Mouse (Mus musculus) cerebellum, adult 11-12 months (tissue): ENCODE results near the gene Rpl35a.
"Not testable (repeated sequence)": the region's sequence is repeated elsewhere in the genome, so short reads cannot be mapped to it uniquely, and the experiment has no call there.

Experiments
- DNase-seq: peaks from one replicate; pipeline ENCODE4 v3.0.0; 2022

Gene Rpl35a

DNA sequence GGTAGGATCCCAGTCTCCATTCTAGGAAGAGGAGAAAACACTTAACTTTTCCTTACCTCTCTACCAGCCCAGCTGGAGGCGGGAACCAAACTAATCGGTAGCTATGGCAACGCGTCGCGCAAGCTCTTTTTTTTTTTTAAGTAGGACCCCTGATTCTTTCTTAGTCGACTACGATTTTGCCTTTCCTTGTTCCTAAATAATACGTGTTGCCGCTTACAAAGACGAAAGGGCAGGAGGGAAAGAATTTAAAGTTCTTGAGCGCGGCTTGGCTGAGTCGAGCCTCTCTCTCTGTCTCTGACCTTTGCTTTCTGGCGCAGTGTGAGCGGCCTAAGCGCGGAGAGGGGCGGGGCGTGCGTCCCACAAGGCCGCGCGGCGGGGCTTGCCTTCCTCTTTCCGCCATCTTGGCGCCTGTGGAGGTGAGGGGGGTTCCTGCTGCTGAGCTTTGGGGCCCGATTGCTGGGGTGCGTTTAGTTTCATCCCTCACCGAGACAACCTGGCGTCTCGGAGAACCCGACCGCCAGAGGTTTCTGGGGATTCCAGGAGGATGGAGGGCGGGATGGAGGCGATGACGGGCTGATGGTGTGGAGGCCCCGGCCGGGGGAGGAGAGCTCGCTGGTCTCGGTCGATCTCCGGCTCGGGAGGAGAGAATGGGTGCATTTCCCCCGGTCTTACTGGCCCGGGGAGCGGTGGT is at the start of gene Rpl35a, which contains the start of gene Iqcg:
Gene Rpl35a, plus strand, starts transcription at position 359 of the 691 bp plus-strand sequence.
Gene Iqcg, minus strand, starts transcription at position 124 of the 691 bp plus-strand sequence.
- peak; percentile 87 for DNase-seq

DNA sequence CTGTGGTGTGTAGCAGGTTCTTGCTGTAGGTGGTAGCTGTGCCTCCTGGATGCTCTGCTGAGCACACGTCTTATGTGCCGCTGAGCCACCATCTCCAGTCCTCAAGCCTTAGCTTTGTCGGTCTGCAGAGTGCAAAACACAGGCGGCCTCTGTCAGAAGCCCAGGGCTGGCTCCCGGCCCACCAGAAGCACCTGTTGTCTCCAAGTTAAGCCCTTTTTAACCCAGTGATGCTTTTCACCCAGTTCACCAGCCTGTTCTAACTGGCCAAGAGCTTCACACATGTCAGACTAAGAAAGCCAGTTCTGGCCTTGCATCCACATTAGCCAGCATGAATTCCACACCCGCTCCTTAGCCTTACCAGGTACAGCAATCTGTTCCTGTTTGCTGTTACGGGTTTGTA is 49.4 kb upstream of the Rpl35a start:
- DNase-seq: peak; percentile 40

DNA sequence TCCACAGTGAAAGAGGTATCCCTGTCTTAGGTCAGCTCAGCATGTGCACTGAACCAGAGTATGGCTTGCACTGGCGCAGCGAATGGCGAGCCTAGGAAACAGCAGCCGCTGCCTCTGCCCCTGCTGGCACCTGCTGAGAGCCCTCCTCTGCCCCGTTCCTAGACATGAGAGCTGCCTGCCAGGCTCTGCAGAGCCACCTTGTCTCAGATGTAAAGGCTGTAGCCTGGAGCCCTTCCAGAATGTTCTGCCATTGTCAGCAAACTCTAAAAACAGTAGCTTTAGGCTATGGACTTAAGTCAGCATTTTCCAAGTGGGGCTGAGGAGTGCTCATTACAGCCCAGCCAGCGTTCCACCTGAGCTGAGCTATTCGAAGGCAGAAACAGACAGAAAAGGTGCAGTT is 48.8 kb upstream of the Rpl35a start:
- DNase-seq: no peak

DNA sequence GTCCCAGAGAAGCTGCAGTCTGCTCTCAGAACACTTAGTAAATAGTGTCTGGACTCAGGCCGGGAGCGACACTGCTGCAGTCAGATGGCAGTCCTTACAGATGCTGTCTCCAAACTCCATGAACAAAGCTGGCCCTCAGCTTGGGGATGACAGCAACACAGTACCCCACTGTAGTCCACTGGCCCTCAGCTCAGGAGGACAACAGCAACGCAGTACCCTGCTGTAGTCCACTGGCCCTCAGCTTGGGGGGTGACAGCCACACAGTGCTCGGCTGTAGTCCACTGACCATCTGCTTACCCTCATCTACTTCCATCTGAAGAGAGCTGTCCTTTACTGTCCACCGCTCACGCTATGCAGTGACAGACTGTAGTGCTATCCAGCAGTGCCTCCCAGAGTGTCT is 46.1 kb upstream of the Rpl35a start:
- no peak for DNase-seq

DNA sequence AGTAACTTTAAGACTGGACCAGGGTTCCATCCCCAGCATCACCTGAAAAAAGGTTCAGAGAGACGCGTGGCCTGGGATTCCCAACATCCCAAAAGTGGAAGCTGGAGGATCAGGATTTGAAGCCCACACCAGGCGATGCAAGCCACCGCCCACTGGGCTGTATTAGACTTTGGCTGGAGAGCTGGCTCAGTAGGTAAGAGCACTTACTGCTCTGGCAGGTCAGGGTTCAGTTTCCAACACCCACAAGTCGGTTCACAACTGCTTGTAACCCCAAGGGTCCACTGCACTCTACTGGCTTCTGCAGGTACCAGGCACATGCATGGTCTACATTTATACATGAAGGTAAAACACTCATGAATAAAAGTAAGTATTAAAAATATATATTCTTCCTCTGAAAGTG is 42.5 kb upstream of the Rpl35a start:
- no peak for DNase-seq

DNA sequence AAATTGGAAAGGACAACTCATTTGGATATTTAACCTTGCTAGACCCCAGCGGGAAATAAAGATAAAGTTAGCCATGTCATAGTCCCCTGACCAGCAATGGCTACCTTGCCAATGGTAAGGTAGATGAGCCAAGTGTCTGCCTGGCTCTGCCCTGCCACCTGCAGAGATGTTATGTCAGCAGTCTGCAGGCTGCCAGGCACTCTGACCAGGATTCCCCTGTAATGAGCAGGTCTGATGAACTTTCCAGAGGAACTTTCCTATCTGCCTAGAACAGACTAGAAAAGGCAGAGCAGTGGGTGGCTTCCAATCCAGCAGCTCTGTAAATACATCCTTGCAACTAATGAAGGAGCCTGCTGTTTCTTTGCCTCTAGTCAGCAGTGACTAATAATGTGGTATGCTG is 41.3 kb upstream of the Rpl35a start:
- peak; percentile 68 for DNase-seq

DNA sequence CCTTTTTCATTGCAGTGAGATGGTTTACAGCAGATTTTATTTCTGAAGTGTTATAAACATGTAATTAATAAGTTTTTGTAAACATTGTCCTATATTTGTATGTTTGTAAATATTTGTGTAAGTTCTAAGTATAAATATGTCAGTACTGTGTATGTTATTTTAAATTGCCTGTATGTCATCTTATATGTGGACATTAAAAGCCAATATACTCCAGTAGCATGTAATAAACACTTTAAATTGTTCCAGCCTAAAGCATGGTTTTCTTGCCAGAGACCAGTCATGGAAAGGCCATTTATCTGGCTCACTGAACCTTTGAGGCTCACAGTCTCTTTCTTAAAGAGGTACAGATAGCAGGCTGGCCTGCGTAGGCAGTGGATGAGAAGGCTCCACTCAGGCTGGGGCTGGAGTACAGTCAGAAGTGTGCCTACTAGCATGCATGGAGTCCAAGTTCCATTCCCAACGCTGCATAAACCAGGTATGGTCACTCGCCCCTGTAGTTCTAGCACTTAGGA is 40.8 kb upstream of the Rpl35a start:
- no peak for DNase-seq

DNA sequence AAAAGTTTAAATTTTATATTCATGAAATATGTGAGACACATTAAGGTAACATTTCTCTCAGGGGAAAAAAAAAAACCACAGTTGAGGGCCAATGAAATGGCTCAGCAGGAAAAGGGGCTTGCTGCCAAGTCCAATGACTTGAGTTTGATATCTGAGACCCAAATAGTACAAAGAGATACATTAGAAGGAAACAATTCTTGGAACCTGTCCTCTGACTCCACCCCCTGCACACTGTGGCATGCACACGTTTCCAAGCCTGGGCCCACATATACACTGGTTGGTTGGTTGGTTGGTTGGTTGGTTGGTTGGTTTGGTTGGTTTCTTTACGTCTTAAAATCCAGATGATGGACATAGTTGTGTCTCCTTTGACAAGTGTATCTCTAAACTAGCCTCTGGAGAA is 40.3 kb upstream of the Rpl35a start:
- DNase-seq: no peak

DNA sequence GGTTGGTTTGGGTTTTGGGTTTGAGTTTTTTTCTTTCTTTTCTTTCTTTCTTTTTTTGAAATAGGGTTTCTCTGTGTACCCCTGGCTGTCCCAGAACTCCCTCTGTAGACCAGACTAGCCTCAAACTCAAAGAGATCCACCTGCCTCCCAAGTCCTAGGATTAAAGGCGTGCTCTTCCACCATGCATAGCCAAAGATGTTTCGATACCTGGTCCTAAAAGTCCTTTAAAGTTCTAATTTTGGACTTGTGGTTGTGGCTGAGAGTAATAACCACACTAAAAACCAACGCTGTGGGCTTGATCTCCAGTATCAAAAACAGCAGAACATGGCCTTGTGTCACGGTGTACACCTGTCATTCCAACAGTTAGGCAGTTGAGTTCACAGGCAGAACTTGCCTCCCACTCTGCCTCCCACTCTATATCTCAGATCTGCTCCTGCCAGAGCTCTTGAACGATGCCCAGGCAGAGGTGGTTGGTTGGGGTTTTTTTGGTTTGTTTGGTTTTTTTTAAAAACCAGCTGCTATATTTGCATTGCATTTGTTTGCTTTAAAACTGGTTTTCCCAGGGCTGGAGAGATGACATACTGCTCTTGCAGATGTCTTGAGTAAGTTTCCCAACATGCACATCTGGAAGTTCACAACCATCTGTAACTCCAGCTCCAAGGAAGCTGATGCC is 38.4 kb upstream of the Rpl35a start:
- no peak for DNase-seq

DNA sequence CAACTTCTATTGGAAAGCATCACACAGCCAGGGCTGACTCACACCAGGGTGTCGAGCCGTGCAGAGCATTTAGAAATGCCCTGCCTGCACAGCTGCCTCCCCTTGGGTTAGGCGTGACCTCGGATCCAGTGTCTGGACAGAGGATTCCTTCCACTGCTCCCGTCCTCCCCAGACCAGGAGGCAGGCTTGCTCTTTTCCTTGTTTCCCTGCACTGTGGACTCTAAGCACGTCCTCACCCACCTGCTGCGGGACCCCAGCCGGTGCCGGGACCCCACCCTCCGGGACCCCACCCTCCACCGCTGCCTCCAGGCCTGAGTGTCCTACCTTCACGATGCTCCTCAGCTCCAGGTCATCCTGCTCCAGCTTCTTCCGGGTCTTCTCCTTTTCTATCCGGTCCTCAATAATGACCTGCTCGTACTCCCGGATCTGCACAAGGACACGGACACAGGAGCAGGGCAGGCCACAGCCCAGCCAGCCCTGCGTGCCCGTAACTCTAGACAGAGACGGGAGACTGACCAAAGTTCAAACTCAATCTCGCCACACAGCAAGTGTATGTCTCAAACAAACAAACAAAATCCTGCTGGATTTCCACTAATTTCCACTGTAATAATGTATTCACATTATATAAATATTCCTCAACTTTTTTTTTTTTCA is 37.0 kb upstream of the Rpl35a start:
- no peak for DNase-seq

DNA sequence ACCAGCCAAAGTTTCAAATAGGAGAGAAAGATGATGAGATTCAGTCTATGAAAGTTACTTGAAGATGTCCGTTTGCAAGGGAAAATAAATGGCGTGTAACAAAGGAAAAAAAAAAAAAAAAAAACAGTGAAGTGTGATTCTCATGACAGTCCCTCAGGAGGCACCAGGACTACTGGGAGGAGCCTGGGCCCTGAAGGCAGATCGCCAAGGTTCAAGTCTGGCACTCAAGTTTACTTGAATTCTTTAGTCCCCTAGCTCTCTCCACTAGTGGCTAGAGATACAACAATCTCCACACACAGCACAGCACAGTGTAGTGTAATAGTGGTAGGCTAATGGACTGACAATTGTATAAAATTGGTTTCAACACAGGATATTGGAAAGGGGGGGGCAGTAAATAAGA is 34.9 kb upstream of the Rpl35a start:
- no peak for DNase-seq

DNA sequence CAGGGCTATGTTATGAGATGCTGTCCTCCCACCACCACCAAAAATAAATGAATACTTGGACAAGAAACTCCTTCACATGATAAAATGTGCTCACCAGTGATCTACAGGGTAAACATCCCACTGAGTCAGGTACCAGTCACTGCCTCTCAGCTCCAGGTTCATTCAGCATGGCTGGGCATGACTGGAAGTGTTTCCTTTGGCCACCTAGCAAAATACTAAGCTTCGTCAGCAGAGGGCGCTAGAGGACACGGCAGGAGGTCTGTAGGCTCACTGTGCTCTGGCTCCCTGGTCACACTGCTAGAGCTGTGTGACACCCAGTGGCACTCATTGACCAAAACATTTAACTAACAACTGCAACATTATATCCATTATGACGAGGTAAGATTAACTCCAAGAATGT is 32.5 kb upstream of the Rpl35a start:
- DNase-seq: peak; percentile 63

DNA sequence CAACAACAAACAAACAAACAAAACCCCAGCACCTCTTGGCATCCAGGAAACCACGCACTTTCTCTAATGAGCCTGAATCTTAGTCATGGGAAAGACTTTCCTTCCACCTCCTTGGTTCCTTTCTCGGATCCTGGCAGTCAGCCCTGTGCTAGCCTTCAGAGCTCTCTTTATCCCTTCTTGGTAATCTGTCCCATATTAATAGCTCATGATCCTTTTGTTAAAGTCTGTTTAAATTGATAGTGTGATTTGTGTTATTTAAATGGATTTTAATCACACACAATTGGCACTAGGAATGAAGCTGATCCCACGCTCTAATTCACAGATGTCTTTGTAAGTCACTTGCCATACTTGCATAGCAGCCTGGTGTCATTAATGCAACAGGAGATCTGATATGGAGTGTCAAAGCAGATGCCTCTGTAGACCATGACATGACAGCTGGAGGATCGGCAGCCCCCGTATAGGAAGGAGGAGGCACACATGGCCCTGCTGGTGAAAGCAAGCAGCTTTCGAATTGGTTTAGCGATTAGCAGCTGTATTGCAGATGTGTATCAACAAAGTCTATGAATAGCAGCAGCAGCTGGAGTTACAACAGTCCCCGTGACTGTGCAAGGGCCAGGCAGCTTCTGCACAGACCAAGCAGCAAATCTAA is 31.7 kb upstream of the Rpl35a start:
- no peak for DNase-seq

DNA sequence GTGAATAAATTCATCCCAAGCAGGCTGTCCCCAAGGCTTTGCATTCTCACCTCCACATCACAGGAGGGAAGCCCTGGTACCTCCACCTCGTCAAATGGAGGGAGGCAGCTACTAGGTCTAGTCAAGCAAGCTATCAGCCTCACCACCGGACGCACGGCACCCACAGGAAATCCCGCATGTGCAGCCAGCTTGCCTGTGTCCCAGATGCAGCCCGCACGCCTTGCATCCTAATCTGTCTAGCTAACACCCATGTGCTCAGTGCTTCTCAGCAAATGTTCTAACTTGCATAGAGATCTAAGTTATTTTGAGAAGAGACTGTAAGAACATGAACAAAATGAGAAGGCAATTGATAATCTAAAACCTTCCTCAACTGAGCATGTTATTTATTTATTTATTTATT is 29.9 kb upstream of the Rpl35a start:
- DNase-seq: no peak

DNA sequence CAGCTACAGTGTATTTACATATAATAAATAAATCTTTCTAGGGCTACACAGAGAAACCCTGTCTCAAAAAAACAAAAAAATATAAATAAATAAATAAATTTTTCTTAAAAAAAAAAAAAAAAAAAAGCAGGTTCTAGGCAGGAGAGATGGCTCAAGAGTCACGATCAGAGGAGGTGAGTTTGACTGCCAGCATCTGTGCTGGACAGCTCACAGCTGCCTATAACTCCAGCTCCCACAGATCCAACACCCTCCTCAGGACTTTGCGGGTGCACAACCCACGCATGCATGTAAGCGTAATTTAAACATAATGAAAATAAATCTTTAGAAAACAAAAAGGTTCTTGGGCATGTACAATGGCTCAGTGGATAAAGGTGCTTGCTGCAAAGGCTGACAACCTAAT is 20.2 kb upstream of the Rpl35a start:
- DNase-seq: no peak

DNA sequence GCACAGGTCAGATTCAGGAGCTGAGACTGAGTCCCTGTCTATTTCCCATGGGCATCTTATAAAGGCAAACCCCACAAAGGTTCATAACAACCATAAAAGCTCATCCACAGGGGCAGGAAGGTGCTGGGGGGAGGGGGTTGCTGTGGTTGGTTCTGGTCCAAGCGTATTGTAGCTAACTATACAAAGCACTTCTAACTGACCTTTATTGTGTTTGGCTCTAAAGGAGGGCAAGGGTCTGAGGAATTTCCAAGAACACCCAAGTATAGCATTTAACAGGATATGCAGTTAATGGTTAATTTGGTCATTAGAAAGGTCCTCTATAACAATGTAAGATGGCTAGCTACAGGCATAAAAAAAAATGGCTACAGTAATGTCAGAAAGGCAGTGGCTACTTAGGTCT is 13.6 kb upstream of the Rpl35a start:
- no peak for DNase-seq

DNA sequence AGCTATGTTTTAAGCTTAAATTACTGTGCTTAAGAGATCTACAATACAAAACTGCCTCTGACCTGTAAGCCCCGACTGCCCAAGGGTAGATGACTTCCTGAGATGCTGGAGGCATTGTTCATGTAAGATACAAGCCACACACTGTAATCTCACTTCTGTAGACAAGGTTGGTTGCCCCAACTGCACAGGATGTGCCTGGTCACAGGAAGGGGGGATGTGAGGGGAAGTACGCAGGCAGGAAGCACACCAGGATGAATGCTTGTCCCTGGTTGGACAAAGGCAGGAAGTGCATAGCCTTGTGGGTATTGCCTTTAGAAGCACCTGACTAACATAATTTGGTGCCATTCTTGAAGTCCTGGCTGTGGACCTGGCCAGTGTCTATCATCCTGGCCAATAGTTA is 13.0 kb upstream of the Rpl35a start:
- no peak for DNase-seq

DNA sequence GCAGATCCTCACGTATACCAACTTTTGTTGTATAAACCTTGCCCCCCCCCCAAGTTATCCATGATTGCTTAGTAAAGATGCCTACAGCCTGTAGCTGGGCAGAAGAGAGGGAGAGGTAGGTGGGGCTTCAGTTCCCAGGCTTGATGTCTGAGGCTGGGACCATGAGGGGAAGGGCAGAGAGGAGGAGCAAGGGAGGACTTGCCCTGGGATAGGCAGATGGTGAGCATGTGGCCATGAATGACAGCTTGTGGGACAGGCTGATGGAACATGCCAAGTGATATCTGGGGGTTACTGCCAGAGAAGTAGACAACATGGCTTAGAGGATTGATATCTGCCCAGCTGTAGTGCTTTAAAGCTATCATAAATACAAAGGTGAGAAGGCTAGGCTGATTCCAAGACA is 8.2 kb upstream of the Rpl35a start:
- DNase-seq: no peak

DNA sequence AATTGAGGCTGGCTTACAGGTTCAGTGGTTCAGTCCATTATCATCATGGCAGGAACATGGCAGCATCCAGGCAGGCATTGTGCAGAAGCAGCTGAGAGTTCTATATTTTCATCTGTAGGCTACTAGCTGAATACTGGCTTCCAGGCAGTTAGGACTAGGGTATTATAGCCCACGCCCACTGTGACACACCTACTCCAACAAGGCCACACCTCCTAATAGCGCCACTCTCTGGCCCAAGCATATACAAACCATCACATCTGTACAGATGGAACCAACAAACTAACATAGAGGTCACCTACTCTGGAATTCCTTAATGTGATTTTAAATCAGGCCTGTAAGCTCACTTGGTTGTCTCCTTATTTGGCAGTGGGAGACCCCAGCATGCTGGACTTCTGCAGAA is 7.6 kb upstream of the Rpl35a start:
- no peak for DNase-seq

DNA sequence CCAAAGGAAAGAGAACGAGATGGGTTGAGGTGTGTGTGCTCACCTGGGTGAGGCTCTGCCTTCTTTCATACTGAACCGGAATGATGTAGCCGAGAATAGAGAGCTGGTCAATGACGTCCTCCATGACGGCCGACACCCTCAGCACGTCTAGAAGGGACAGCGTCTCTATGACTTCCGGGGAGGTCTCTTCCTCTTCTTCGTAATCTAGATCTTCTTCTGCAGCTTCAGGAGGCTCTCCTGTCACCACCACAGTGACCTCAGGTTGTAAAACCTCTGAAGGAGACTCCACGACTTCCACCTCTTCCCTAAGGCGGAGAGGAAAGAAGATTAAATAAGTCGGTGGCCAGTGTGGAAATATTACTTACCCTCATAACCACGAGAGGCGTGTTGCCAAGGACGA is 6.4 kb upstream of the Rpl35a start:
- no peak for DNase-seq

DNA sequence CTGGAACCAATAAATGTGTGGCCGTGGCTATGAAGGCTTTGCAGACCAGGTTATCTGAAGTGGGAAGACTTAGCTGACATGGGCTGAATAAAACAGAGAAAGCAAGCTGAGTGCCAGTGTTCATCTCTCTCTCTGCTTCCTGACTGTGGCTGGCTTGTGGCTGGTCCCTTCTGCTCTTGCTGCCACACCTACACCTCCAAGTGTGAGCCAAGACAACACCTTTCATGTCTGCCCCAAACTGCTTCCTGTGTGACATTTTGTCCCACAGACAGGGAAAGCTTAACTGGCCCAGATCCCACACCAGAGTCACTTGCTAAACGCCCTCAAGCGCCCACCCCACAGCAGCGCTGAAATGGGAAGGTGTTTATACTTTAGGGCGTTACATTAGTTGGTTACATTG is 3.1 kb upstream of the Rpl35a start:
- DNase-seq: no peak

DNA sequence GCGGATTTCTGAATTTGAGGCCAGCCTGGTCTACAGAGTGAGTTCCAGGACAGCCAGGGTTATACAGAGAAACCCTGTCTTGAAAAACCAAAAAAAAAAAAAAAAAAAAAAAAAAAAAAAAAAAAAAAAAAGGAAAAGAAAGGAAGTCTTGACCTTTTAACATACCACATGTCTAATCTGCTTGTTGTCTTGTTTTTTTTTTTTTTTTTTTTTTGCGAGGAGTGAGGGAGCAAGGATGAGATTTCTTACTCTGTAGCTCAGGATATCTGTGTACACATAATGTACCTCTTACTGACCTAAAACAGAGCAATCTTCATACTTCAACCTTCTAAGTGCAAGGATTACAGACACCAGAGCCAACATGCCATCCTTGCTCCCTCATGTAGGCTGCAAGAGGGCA is 1.3 kb upstream of the Rpl35a start:
- not testable (repeated sequence) for DNase-seq

DNA sequence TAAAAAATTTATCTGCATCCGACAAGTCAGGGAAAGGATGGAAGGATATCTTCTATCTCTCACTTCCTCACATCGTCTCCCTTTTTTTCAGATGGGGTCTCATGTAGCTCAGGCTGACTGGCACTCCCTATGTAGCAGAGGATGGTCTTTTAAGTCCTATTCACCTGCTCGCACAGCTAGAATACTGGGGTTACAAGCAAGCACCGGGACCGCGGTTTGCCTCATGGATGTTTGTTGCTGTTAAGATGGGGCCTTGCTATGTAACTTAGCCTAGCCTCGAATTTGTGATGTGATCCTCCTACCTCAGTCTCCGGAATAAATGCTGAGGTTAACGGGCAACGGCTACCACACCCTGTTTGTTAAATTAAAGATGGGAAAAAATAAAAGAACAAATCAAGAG is 598 bp upstream of the Rpl35a start:
- DNase-seq: no peak

DNA sequence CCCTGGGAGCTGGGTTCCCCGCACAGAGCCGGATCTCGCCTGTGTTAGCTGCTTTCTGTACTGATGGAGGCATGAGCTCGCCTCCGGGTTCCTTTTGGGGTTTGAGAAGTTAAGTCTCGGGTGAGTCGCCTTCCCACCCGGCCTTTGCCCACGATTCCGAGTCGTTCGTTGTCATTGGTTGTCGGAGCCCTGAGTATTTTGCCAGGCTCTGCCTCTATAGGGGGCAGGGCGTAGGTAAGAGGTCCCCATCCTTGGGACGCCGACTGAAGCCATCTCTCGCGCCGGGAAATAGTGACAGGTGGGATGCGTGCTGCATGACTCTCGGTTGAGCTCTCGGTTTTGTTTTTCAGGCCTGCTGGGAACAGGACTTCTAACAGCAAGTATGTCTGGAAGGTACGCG is 533 bp downstream of the Rpl35a start:
- DNase-seq: no peak
